Mouse (Mus musculus) neural tube, embryonic 15.5 days (tissue): ENCODE measurements at regions not wholly inside any gene's neighbourhood (a gene's known extent, or its start where the extent isn't known, plus 50 kb on each side); places are given as distances from the start of the nearest gene placed in this dataset.

ENCODE experiments used
- ATAC-seq: fragments of 200-750 bp; cut with Nextera tagmentation; 2 replicates; pipeline ENCODE4 v1.8.0; 2017; ENCODE audit warnings: mild to moderate bottlenecking, moderate TSS enrichment, moderate library complexity; ENCODE audit not compliant: low FRiP score
- H3K27ac ChIP-seq: fragments of 300-500 bp; sonication (generic); replicated peaks from 2 replicates; pipeline ENCODE4 v1.5.1; 2015; ENCODE audit warnings: mild to moderate bottlenecking, inconsistent platforms
- H3K27me3 ChIP-seq: fragments of 300-500 bp; sonication (generic); replicated peaks from 2 replicates; pipeline ENCODE4 v1.6.1; 2015; ENCODE audit warnings: inconsistent platforms
- H3K36me3 ChIP-seq: fragments of 300-500 bp; sonication (generic); 2 replicates; pipeline ENCODE4 v1.6.1; 2015; ENCODE audit warnings: inconsistent platforms
- H3K4me1 ChIP-seq: fragments of 300-500 bp; sonication (generic); 2 replicates; pipeline ENCODE4 v1.6.1; 2015; ENCODE audit warnings: inconsistent platforms
- H3K4me2 ChIP-seq: fragments of 300-500 bp; sonication (generic); 2 replicates; pipeline ENCODE4 v1.6.1; 2015; ENCODE audit warnings: inconsistent platforms, mild to moderate bottlenecking, moderate library complexity
- H3K4me3 ChIP-seq: fragments of 300-500 bp; sonication (generic); replicated peaks from 2 replicates; pipeline ENCODE4 v1.5.1; 2015; ENCODE audit warnings: mild to moderate bottlenecking, inconsistent platforms
- H3K9ac ChIP-seq: fragments of 300-500 bp; sonication (generic); replicated peaks from 2 replicates; pipeline ENCODE4 v1.6.1; 2015; ENCODE audit warnings: mild to moderate bottlenecking, inconsistent platforms
- H3K9me3 ChIP-seq: fragments of 300-500 bp; sonication (generic); replicated peaks from 2 replicates; pipeline ENCODE4 v1.6.1; 2016; ENCODE audit warnings: inconsistent platforms
- WGBS: fragments of 180-500 bp; shearing (Covaris S2); methylation state at CpG from one replicate; pipeline ENCODE4 v1.1.7; 2015; ENCODE audit warnings: mixed read lengths; 5-methylcytosine and 5-hydroxymethylcytosine counted together

DNA sequence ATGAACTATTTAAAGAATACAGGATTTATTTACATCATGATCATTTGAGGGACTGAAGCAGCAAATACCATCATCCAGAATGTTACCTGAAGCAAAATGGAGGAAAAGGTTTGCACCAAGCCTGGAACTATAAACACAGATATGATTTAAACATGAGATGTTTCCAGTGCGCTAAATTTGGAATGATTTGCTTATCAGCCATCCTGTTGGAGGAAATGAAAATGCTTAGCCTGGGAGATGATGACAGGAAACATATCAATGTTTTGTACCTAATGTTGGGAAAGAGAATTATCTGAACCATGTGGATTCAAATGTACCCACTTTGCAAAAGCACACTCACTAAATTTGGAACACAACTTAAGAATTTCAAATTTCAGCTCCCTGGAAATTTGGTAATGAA is 149.3 kb downstream of the Adgra3 start:
- H3K4me2 ChIP-seq: no peak overlapping the region
- no peaks in the 10 kb centered on the region for H3K36me3 ChIP-seq
- 92% methylated on average over 1 of the region's 1 CpGs for WGBS
- ATAC-seq: no peak
- no peak overlapping the region for H3K9ac ChIP-seq
- no peak overlapping the region for H3K27ac ChIP-seq
- H3K4me1 ChIP-seq: no peaks in the 10 kb centered on the region
- no peaks in the 10 kb centered on the region for H3K27me3 ChIP-seq
- no peak overlapping the region for H3K4me3 ChIP-seq
- no peaks in the 10 kb centered on the region for H3K9me3 ChIP-seq

DNA sequence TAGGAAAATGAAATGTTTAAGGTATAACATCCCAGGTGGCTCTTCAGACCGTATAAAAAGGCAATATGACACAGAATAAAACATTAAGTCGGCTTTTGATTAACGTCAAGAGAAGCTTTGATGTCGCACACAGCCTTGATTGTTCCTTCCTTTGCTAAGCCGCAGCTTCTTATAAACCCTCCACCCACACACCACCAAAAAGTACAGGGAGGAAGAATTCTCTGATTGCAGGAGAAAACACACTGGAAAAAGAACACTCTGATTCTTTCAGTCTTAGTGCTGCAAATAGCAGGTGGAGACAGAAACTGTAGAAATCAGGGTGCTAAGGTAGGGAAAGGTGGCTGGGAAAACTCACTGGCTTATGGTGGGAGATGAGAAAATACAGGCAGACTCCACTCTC is 162.7 kb downstream of the Adgra3 start:
- no peak overlapping the region for H3K4me2 ChIP-seq
- no peak overlapping the region for H3K4me3 ChIP-seq
- ATAC-seq: no peak
- 85% methylated on average over 5 of the region's 5 CpGs for WGBS
- H3K9ac ChIP-seq: no peak overlapping the region
- no peaks in the 10 kb centered on the region for H3K27me3 ChIP-seq
- no peaks in the 10 kb centered on the region for H3K9me3 ChIP-seq
- H3K27ac ChIP-seq: no peak overlapping the region
- H3K4me1 ChIP-seq: no peaks in the 10 kb centered on the region
- no peaks in the 10 kb centered on the region for H3K36me3 ChIP-seq

DNA sequence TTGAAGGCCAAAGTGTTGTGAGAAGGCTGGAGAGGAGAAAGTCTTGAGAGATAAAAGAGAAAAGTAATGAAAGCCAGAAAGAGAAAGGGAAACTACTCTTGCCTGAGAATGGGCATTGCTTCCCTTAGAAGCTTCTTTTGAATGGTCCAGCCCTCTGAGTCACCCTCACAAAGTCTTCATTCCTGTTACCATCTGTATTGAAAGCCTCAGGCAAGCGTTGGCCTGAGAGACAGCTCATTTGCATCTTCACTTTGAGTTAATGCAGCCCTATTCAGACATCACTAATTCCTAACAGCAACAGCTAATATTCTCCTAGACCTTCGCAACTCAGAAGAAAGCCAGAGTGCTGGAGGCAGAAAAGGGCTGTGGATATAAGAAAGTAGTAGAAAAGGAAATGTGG is 178.4 kb downstream of the Adgra3 start:
- no peak for ATAC-seq
- Histone ChIP-seq H3K27me3 (no peaks in the 10 kb centered on the region), H3K36me3 (no peaks in the 10 kb centered on the region), H3K4me1 (no peaks in the 10 kb centered on the region), H3K4me2 (no peak overlapping the region), H3K4me3 (no peak overlapping the region), H3K9ac (no peak overlapping the region), H3K9me3 (no peaks in the 10 kb centered on the region), H3K27ac (no peak overlapping the region)
- 24% methylated on average over 2 of the region's 2 CpGs for WGBS

DNA sequence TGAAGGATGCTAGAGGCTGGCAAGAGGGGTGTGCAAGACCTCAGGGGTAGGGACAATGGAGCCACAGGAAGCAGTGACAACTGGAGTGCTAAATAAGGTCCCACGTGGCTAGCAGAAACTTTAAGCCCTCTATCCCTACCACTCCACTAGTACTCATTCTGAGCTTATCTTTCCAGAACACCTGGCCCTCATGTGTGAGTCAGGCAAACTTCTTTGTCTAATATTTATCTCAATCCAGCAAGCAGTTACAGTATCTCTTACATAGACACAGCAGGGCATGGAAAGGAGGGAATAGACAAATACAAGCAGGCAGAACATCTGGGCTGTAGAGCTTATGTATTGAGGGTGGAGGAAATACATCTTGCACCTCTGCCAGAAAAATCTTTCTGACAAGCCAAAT is 182.6 kb downstream of the Adgra3 start:
- 17% methylated on average over 1 of the region's 1 CpGs for WGBS
- no peaks in the 10 kb centered on the region for H3K36me3 ChIP-seq
- H3K4me2 ChIP-seq: no peak overlapping the region
- H3K27ac ChIP-seq: no peak overlapping the region
- no peaks in the 10 kb centered on the region for H3K4me1 ChIP-seq
- no peak overlapping the region for H3K4me3 ChIP-seq
- H3K9ac ChIP-seq: no peak overlapping the region
- H3K9me3 ChIP-seq: no peaks in the 10 kb centered on the region
- H3K27me3 ChIP-seq: no peaks in the 10 kb centered on the region
- ATAC-seq: no peak

DNA sequence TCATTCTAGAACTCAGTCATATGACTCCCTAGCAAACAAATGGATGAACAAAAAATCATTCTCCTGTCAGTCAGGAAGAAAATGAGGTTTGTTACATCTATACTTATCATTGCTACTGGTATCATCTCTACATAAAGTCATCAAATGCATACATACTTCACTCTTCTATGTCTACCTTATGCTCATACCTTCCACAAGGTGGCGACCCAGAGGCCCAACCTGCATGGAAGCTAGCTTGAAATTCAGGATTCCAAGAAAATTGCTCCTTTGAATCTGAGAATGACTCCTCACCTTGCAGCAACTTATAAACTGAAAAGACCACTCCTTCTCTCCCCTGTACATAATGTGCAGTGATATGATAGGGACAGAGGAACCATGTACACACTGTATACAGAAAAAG is 201.6 kb downstream of the Adgra3 start:
- Histone ChIP-seq H3K36me3 (no peaks in the 10 kb centered on the region), H3K27ac (no peak overlapping the region), H3K27me3 (no peaks in the 10 kb centered on the region), H3K4me3 (no peak overlapping the region), H3K4me2 (no peak overlapping the region), H3K4me1 (no peaks in the 10 kb centered on the region), H3K9ac (no peak overlapping the region), H3K9me3 (no peaks in the 10 kb centered on the region)
- no peak for ATAC-seq
- 57% methylated on average over 1 of the region's 1 CpGs for WGBS

DNA sequence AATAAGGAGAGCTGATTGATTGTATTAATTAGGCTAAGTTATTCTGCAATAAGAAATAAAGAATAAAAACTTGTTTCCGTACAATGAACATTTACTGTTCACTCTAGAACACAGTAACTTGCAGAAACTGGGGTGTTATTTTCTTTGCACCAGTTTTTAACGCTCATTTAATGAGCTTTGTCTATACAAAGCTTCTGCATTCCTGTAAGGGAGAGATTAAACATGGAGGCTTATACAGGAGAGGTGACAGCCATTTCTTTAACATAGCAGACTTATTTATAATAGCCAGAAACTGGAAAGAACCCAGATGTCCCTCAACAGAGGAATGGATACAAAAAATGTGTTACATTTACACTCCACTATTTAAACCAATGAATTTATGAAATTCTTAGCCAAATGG is 202.8 kb downstream of the Adgra3 start:
- Histone ChIP-seq H3K36me3 (no peaks in the 10 kb centered on the region), H3K4me3 (no peak overlapping the region), H3K4me2 (no peak overlapping the region), H3K27ac (no peak overlapping the region), H3K27me3 (no peaks in the 10 kb centered on the region), H3K9me3 (no peaks in the 10 kb centered on the region), H3K9ac (no peak overlapping the region), H3K4me1 (no peaks in the 10 kb centered on the region)
- WGBS: 85% methylated on average over 2 of the region's 2 CpGs
- no peak for ATAC-seq

DNA sequence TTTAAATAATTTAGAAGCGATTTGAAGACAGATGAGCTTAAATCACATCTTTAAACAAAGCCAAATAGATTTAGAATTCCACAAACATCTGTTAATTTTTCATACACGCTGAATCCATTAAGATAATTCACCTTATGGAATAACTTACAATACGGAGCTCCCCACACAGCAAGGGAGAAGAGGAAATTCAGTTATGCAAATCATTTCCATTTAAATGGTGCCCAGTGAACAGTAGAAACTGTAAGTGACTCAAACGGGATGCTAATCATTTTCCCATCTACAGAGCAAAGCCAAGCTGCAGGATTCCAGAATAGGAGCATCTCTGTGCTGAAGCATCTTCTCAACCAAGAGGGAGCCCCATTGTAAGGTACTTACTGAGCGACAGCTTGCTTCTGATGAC is 210.1 kb downstream of the Adgra3 start:
- H3K4me3 ChIP-seq: no peak overlapping the region
- peak; percentile 47; the same call in 1 of the 2 replicates for ATAC-seq
- no peaks in the 10 kb centered on the region for H3K36me3 ChIP-seq
- WGBS: 39% methylated on average over 5 of the region's 5 CpGs
- no peaks in the 10 kb centered on the region for H3K9me3 ChIP-seq
- no peak overlapping the region for H3K9ac ChIP-seq
- 0 out of 2 replicates have a peak, but pooled peaks cover 4% of the 10 kb centered on the region for H3K4me1 ChIP-seq
- no peaks in the 10 kb centered on the region for H3K27me3 ChIP-seq
- H3K4me2 ChIP-seq: no peak overlapping the region
- H3K27ac ChIP-seq: no peak overlapping the region

DNA sequence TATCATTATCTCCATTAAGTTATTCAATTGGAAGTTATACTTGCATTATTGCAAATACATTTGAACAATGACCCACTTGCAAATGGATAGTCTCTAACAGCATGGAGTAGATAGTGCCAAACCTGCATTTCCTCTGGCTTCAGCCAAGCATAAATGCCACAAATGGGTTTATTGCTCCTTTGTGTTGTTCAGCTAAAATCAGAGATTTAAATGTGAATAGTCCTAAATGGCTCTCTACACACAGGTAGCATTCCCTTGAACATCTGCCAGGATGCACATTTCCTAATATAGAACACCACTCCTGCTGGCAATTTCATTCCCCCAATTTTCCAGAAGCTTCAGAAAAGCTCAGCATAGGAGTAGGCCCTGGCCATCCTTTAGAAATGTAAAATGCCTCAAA is 210.6 kb downstream of the Adgra3 start:
- H3K9ac ChIP-seq: no peak overlapping the region
- H3K36me3 ChIP-seq: no peaks in the 10 kb centered on the region
- no peak overlapping the region for H3K4me3 ChIP-seq
- 0 out of 2 replicates have a peak, but pooled peaks cover 4% of the 10 kb centered on the region for H3K4me1 ChIP-seq
- H3K27ac ChIP-seq: no peak overlapping the region
- H3K9me3 ChIP-seq: no peaks in the 10 kb centered on the region
- no peak overlapping the region for H3K4me2 ChIP-seq
- ATAC-seq: peak; percentile 38; the same call in 1 of the 2 replicates
- no peaks in the 10 kb centered on the region for H3K27me3 ChIP-seq

DNA sequence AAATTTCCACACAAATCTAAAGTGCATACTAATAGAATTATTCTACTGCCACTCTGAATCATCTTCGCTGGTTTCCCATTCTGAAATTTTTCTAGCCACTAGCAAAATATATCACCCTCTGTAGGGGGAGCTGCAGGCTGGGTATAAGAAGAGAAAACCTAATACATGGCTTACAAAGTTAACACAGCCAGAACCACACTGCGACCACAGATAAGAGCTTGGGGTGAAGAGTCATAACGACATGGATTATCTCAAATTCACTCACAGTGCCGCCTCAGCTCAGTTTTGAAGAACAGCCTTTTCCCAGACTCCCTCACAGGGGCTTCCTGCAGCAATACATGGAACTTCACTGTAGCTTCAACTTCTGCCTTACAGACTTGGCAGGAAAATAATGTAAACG is 240.0 kb downstream of the Adgra3 start:
- no peaks in the 10 kb centered on the region for H3K4me1 ChIP-seq
- no peak overlapping the region for H3K4me2 ChIP-seq
- no peak overlapping the region for H3K27ac ChIP-seq
- ATAC-seq: no peak
- H3K9me3 ChIP-seq: no peaks in the 10 kb centered on the region
- H3K9ac ChIP-seq: no peak overlapping the region
- no peak overlapping the region for H3K4me3 ChIP-seq
- 90% methylated on average over 5 of the region's 5 CpGs for WGBS
- H3K36me3 ChIP-seq: no peaks in the 10 kb centered on the region
- no peaks in the 10 kb centered on the region for H3K27me3 ChIP-seq

DNA sequence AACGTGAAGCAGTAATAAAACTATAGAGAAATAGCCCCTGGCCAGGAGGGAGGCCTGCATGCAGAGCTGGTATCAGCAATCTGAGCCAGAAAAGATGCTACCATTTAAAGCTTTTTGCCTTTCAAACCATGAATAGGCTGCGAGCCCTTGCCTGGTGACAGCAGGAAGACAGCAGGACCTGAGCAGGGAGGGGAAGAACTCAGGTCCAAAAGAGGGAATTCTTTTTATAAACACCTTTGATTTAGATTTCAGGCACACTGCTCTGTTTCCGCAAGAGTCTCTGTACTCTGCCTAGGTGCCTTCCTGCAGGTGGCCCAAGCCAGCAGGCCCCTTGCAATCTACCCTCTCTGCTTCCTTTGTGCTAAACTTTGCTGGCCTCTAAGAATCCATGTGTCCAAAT is 242.1 kb downstream of the Adgra3 start:
- ATAC-seq: no peak
- no peak overlapping the region for H3K4me3 ChIP-seq
- H3K27me3 ChIP-seq: no peaks in the 10 kb centered on the region
- no peaks in the 10 kb centered on the region for H3K36me3 ChIP-seq
- H3K9me3 ChIP-seq: no peaks in the 10 kb centered on the region
- no peak overlapping the region for H3K27ac ChIP-seq
- H3K9ac ChIP-seq: no peak overlapping the region
- WGBS: 68% methylated on average over 3 of the region's 3 CpGs
- H3K4me2 ChIP-seq: no peak overlapping the region
- no peaks in the 10 kb centered on the region for H3K4me1 ChIP-seq

DNA sequence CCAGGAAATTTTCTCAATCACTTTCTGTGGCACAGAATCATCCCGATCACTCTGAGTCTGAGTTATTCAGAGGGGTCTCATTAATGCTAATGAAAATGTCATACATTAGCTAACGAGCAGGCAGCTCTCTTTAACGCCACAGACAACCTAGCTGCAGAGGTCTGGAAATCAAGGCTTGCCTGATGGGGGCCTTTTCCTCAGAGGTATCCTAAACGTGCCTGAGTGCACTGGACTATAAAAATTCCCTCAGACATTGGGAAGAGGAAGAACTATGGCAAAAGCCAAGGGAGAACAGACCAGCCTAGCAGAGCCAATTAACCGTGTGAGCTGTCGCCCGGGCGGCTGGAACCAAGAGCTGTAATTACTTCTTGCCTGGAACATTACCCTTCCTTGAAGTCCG is 245.5 kb downstream of the Adgra3 start:
- Histone ChIP-seq H3K27me3 (no peaks in the 10 kb centered on the region), H3K4me2 (no peak overlapping the region), H3K4me1 (no peaks in the 10 kb centered on the region), H3K27ac (no peak overlapping the region), H3K9ac (no peak overlapping the region), H3K9me3 (no peaks in the 10 kb centered on the region), H3K36me3 (no peaks in the 10 kb centered on the region), H3K4me3 (no peak overlapping the region)
- peak; percentile 57; the same call in 1 of the 2 replicates for ATAC-seq
- 28% methylated on average over 9 of the region's 9 CpGs for WGBS

DNA sequence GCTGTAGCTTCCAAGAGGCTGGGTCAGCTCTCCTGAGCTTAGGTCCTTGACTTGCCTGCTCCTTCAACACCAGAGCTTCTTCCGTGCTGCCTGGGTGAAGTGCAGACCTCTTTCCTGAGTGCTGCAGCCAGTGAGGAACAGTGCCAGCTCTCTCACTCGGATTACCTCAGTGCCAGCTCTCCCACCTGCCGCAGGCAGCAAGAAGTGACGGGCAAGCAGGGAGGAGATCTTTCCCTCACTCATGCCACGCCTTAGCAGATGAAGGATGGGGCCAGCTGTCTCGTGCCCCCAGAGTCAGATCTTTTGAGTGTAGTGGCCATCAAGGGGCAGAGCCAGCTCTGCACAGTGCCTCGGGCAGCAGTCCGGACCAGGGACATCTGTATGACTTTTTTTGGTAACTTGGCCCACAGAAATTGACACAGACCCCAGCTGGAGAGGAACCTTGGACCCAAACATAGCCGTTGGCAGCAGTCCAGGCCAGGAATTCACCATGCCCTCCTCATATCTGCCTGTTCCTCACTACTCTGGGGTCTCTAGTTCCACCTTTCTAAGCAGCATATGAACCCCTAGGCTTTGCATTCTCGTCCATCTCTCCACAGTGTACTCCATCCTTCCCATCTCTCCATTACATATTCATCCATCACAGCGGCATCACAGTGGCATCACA is 263.9 kb upstream of the Kcnip4 start:
- no peaks in the 10 kb centered on the region for H3K9me3 ChIP-seq
- H3K4me1 ChIP-seq: no peaks in the 10 kb centered on the region
- H3K27me3 ChIP-seq: no peaks in the 10 kb centered on the region
- no peak overlapping the region for H3K4me3 ChIP-seq
- H3K27ac ChIP-seq: no peak overlapping the region
- no peak overlapping the region for H3K4me2 ChIP-seq
- ATAC-seq: no peak
- no peaks in the 10 kb centered on the region for H3K36me3 ChIP-seq
- 89% methylated on average over 11 of the region's 11 CpGs for WGBS
- no peak overlapping the region for H3K9ac ChIP-seq

DNA sequence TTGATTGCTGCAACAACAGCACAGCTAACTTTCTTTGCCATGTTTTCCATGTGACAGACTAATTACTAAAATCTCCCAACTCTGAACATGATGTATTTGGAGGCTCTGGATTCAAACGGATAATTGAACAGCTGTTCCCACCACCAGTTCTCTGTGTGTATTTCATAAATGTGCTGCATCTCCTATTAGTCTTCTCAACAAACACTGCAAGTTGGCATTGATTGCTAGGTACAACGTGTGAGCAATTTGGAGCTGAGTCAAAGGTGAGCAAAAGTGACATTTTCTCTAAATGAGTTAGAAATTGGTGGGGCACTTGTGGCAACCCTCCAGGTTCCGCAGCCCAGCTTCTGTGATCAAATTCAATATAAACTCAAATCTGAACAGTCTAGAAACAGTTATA is 259.0 kb upstream of the Kcnip4 start:
- no peaks in the 10 kb centered on the region for H3K36me3 ChIP-seq
- no peak overlapping the region for H3K4me2 ChIP-seq
- H3K27me3 ChIP-seq: no peaks in the 10 kb centered on the region
- H3K9ac ChIP-seq: no peak overlapping the region
- ATAC-seq: no peak
- no peak overlapping the region for H3K4me3 ChIP-seq
- no peaks in the 10 kb centered on the region for H3K9me3 ChIP-seq
- WGBS: 73% methylated on average over 3 of the region's 3 CpGs
- no peak overlapping the region for H3K27ac ChIP-seq
- H3K4me1 ChIP-seq: no peaks in the 10 kb centered on the region
